11 mouse cellular contexts compared by ENCODE assay signal in genomic region chr4:149903026-149903425, GRCm38 (mm10). TPM values are rescaled to one million over a fixed set of nuclear protein-coding genes. Genes with fewer than 3 reads are reported as not detected.
DNase-seq lines count a peak whose midpoint lies in the region; ATAC-seq and TF ChIP-seq lines count a peak whose summit lies in the region.
"Had no signal": no experiment of that assay in that cellular context is flagged by ENCODE, and none has a peak within 500 bp of the region (broad histone marks: within the 10 kb centered on the region; RNA-seq: fewer than 3 reads in every experiment).

No protein-coding gene starts in this region.

- no peaks in the 10 kb centered on the region for H3K9me3 ChIP-seq in heart, embryonic 15.5 days (replicated peaks)
- H3K9me3 ChIP-seq: neural tube, embryonic 12.5 days had no signal

- H3K9ac ChIP-seq in heart, embryonic 15.5 days: no peak overlapping the region
- H3K9ac ChIP-seq: neural tube, embryonic 12.5 days had no signal

- WGBS in spleen, adult 2 months: 49% methylated on average over 5 of the region's 5 CpGs
- 33% methylated on average over 5 of the region's 5 CpGs for whole genome bisulfite sequencing in heart, embryonic 15.5 days
- WGBS in small intestine, adult 2 months: 74% methylated on average over 5 of the region's 5 CpGs

- no peak overlapping the region for H3K4me3 ChIP-seq in spleen, adult 2 months (ENCODE audit: extremely low read depth, insufficient read depth, insufficient read length)
- H3K4me3 ChIP-seq in heart, embryonic 15.5 days: no peak overlapping the region
- no peak overlapping the region for H3K4me3 ChIP-seq in small intestine, adult 2 months (ENCODE audit: low read depth, low read length)
- H3K4me3 ChIP-seq: neural tube, embryonic 12.5 days had no signal

- no peaks in the 10 kb centered on the region; the same call in 1 of the 2 replicates for H3K4me1 ChIP-seq in spleen, adult 2 months (ENCODE audit: control insufficient read depth, insufficient read depth, insufficient read length)
- H3K4me1 ChIP-seq in heart, embryonic 15.5 days (replicated peaks): peaks cover 16% of the 10 kb centered on the region
- H3K4me1 ChIP-seq in small intestine, adult 2 months (ENCODE audit: control insufficient read depth, insufficient read depth, insufficient read length, low read length): peaks cover 8% of the 10 kb centered on the region

- no peaks in the 10 kb centered on the region for H3K36me3 ChIP-seq in spleen, adult 2 months (ENCODE audit: control insufficient read depth, insufficient read depth, low read length)
- H3K36me3 ChIP-seq in heart, embryonic 15.5 days: no peaks in the 10 kb centered on the region
- H3K36me3 ChIP-seq in small intestine, adult 2 months (ENCODE audit: control insufficient read depth, insufficient read depth, low read length): peaks cover 37% of the 10 kb centered on the region

- no peak for TF ChIP-seq POLR2A in spleen, adult 2 months (IDR thresholded peaks at IDR 0.05; ENCODE audit: low read depth, low read length)
- TF ChIP-seq POLR2A in small intestine, adult 2 months (IDR thresholded peaks at IDR 0.05; ENCODE audit: low read depth, low read length): no peak

- no peak overlapping the region for H3K4me2 ChIP-seq in heart, embryonic 15.5 days
- H3K4me2 ChIP-seq: neural tube, embryonic 12.5 days had no signal

- TF ChIP-seq CTCF in spleen, adult 2 months (IDR thresholded peaks at IDR 0.05; ENCODE audit: extremely low read depth, insufficient read depth, insufficient read length, insufficient replicate concordance): no peak
- no peak for TF ChIP-seq CTCF in small intestine, adult 2 months (IDR thresholded peaks at IDR 0.05; ENCODE audit: extremely low read depth, insufficient read length, insufficient replicate concordance, low read depth, low read length)

- ATAC-seq in heart, embryonic 15.5 days (replicated peaks; ENCODE audit: insufficient number of reproducible peaks, insufficient read depth, low FRiP score, low read depth): peak; percentile 28
- no peak for ATAC-seq in activated CD4-positive, CD25-positive, alpha-beta regulatory T cell, adult 4 months

- DNase-seq in embryo, embryonic 10 days (ENCODE audit: low spot score): peak; percentile 75
- no peak for DNase-seq in embryo, embryonic 11 days
- no peak for DNase-seq in spleen, adult 2 months (ENCODE audit: low read depth in 1 of 2, low spot score in 2 of 2)
- no peak for DNase-seq in spleen, postnatal 36 days (ENCODE audit: low spot score in 2 of 2)
- no peak for DNase-seq in frontal cortex, postnatal 25 days (ENCODE audit: low spot score in 2 of 2)
- DNase-seq: B cell, adult 2 months; lung, postnatal 10 days had no signal

- H3K27ac ChIP-seq in spleen, adult 2 months (ENCODE audit: insufficient read depth, low read length): peak overlapping the region; percentile 30; the same call in 1 of the 2 replicates
- 0 out of 2 replicates have a peak overlapping the region, but pooled peaks have one; percentile 14 for H3K27ac ChIP-seq in heart, embryonic 15.5 days
- peak overlapping the region; percentile 28; the same call in 1 of the 2 replicates for H3K27ac ChIP-seq in small intestine, adult 2 months (ENCODE audit: insufficient read depth, low read depth, low read length)
- H3K27ac ChIP-seq: neural tube, embryonic 12.5 days had no signal

- no peaks in the 10 kb centered on the region for H3K27me3 ChIP-seq in spleen, adult 2 months (ENCODE audit: control insufficient read depth, insufficient read depth, low read length)
- no peaks in the 10 kb centered on the region for H3K27me3 ChIP-seq in heart, embryonic 15.5 days
- no peaks in the 10 kb centered on the region for H3K27me3 ChIP-seq in small intestine, adult 2 months (ENCODE audit: control insufficient read depth, insufficient read depth, low read length)
- H3K27me3 ChIP-seq: neural tube, embryonic 12.5 days had no signal

RNA-seq across cellular contexts. Expression of gene Spsb1, which starts 51.8 kb away (rescaled TPM):
- polyA plus RNA-seq in spleen, adult 2 months (2012; rRNA removed): 5.9 and 8.1 TPM in 2 replicates
- polyA plus RNA-seq in heart, embryonic 15.5 days (2015; fragmentation: Nextera tagmentation; extraction: Ambion mirVana): 10.2 and 12.5 TPM in 2 replicates
- polyA plus RNA-seq in small intestine, adult 2 months (2012; rRNA removed): 17.4 and 27.3 TPM in 2 replicates
- polyA plus RNA-seq in activated CD4-positive, CD25-positive, alpha-beta regulatory T cell, adult 4 months (2017; shearing (Covaris generic)): 1 to 10 TPM; 4.0 to 6.3 TPM
